Mouse (Mus musculus) C2C12 (cell line): ENCODE measurements around the gene Arhgap15.

Experiments
- CEBPB ChIP-seq: IDR thresholded peaks from one replicate; pipeline ENCODE4 v1.6.1; 2011; ENCODE audit warnings: low read depth, mild to moderate bottlenecking, control low read depth, moderate library complexity
- CTCF ChIP-seq: IDR thresholded peaks from one replicate; pipeline ENCODE4 v1.5.1; 2011; ENCODE audit not compliant: control insufficient read depth, insufficient read depth, insufficient read length
- MAX ChIP-seq: IDR thresholded peaks from one replicate; pipeline ENCODE4 v1.6.1; 2011; ENCODE audit warnings: mild to moderate bottlenecking, control low read depth
- MYOD1 ChIP-seq: IDR thresholded peaks from one replicate; pipeline ENCODE4 v1.6.1; 2011; ENCODE audit warnings: low read depth; ENCODE audit not compliant: control insufficient read depth, insufficient read length
- USF1 ChIP-seq: IDR thresholded peaks from one replicate; pipeline ENCODE4 v1.6.1; 2011; ENCODE audit warnings: low read depth, mild to moderate bottlenecking, control low read depth, moderate library complexity

DNA sequence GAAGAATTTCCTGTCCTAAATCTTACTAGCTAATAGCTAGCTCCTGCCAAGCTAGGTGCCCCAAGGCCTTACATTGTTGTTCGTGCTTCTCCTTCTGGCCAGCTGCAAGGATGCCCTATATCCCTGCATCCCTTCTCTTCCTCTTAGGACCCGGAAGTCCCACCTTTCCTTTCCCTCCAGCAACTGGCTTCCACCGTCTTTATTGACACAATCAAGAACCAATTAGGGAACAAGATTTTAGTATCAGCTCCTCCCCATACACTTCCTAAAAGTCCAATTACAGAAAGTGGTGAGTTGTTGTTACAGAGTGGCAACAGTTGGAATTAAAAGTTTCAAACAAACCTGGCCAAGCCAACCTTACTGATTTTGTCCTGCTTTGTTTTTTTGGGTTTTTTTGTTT lies 183.1 kb downstream of the Arhgap15 start:
- TF ChIP-seq MAX (no peak), CTCF (no peak), USF1 (no peak), CEBPB (no peak), MYOD1 (no peak)
